Mouse (Mus musculus) forebrain, postnatal 0 days (tissue): ENCODE results near the gene Slc25a39. TPM values are rescaled to one million over a fixed set of nuclear protein-coding genes. Genes with fewer than 3 reads are reported as not detected.

ENCODE experiments used
- ATAC-seq: fragments of 200-750 bp; cut with Nextera tagmentation; 2 replicates; pipeline ENCODE4 v1.8.0; 2017; ENCODE audit warnings: mild to moderate bottlenecking, moderate library complexity
- DNase-seq: peaks from one replicate; pipeline ENCODE4 v3.0.0-alpha.2; 2015
- H3K27ac ChIP-seq: fragments of 300-500 bp; sonication (generic); 2 replicates; pipeline ENCODE4 v1.5.1; 2014; ENCODE audit warnings: low read depth, mild to moderate bottlenecking, antibody characterized with exemption, low read length, moderate library complexity, mixed read lengths
- H3K27me3 ChIP-seq: fragments of 300-500 bp; sonication (generic); 2 replicates; pipeline ENCODE4 v1.6.1; 2014; ENCODE audit warnings: mild to moderate bottlenecking, low read length, mixed read lengths; ENCODE audit not compliant: insufficient read depth
- H3K36me3 ChIP-seq: fragments of 300-500 bp; sonication (generic); 2 replicates; pipeline ENCODE4 v1.6.1; 2014; ENCODE audit warnings: mild to moderate bottlenecking, moderate library complexity; ENCODE audit not compliant: insufficient read depth
- H3K4me1 ChIP-seq: fragments of 300-500 bp; sonication (generic); 2 replicates; pipeline ENCODE4 v1.6.1; 2014; ENCODE audit warnings: antibody characterized with exemption; ENCODE audit not compliant: insufficient read depth
- H3K4me2 ChIP-seq: fragments of 300-500 bp; sonication (generic); 2 replicates; pipeline ENCODE4 v1.6.1; 2014; ENCODE audit warnings: low read depth, mild to moderate bottlenecking, moderate library complexity
- H3K4me3 ChIP-seq: fragments of 300-500 bp; sonication (generic); 2 replicates; pipeline ENCODE4 v1.5.1; 2014; ENCODE audit warnings: low read depth, low read length, mixed read lengths
- H3K9ac ChIP-seq: fragments of 300-500 bp; sonication (generic); 2 replicates; pipeline ENCODE4 v1.6.1; 2014; ENCODE audit warnings: mild to moderate bottlenecking
- H3K9me3 ChIP-seq: fragments of 300-500 bp; sonication (generic); 2 replicates; pipeline ENCODE4 v1.6.1; 2016; ENCODE audit warnings: low read length
- CTCF ChIP-seq: sonication (generic); IDR thresholded peaks from 2 replicates; pipeline ENCODE4 v1.5.1; 2016; ENCODE audit warnings: antibody characterized with exemption, control low read depth, low read depth
- WGBS: fragments of 180-500 bp; shearing (Covaris S2); extraction: QIAGEN DNeasy Blood & Tissue Kit; methylation state at CpG from one replicate; pipeline ENCODE4 v1.1.7; 2014; 5-methylcytosine and 5-hydroxymethylcytosine counted together
- polyA plus RNA-seq: library from polyadenylated mRNA; unstranded; fragments of >200 nt; fragmentation: Nextera tagmentation; extraction: Ambion mirVana; gene quantifications from 2 replicates; pipeline ENCODE4 v1.2.1, GENCODE M21; 2015
- total RNA-seq: library from RNA; depleted of rRNA; stranded (reverse); fragments of >200 nt; gene quantifications from 2 replicates; pipeline ENCODE4 v1.2.3, GENCODE M21; 2014

Gene Slc25a39
- total and polyA plus RNA-seq, 2 experiments from 2014 or later, result 114 to 129 TPM

GRCm38 (mm10) chr11:102446581-102447461 is 39.1 kb upstream of the Slc25a39 start:
- DNase-seq, result peak; percentile 78
- Histone ChIP-seq H3K4me3 (peak overlapping the region; percentile 98), H3K27me3 (no peaks in the 10 kb centered on the region), H3K9me3 (no peaks in the 10 kb centered on the region), H3K9ac (peak overlapping the region; percentile 100), H3K27ac (peak overlapping the region; percentile 99), H3K36me3 (peaks cover 19% of the 10 kb centered on the region), H3K4me1 (peaks cover 24% of the 10 kb centered on the region), H3K4me2 (peak overlapping the region; percentile 85)
- ATAC-seq, result peak; percentile 64
- WGBS, result 2% methylated on average over 42 of the region's 49 CpGs
- no peak; the same call in 1 of the 2 replicates for TF ChIP-seq CTCF

- peaks cover 24% of the 10 kb centered on the region for H3K4me1 ChIP-seq
- H3K9ac ChIP-seq, result peak overlapping the region; percentile 100
- DNase-seq, result peak; percentile 78
- no peak for TF ChIP-seq CTCF
- peak; percentile 2; the same call in 1 of the 2 replicates for ATAC-seq
- peak overlapping the region; percentile 85 for H3K4me2 ChIP-seq
- H3K27ac ChIP-seq, result peak overlapping the region; percentile 99
- no peaks in the 10 kb centered on the region for H3K27me3 ChIP-seq
- WGBS, result 2% methylated on average over 7 of the region's 7 CpGs
- H3K4me3 ChIP-seq, result peak overlapping the region; percentile 98
- H3K9me3 ChIP-seq, result no peaks in the 10 kb centered on the region
- H3K36me3 ChIP-seq, result peaks cover 22% of the 10 kb centered on the region
Observed at GRCm38 (mm10) chr11:102445891-102446361, 38.2 kb upstream of the Slc25a39 start.

- H3K27me3 ChIP-seq, result no peaks in the 10 kb centered on the region
- peak overlapping the region; percentile 85 for H3K4me2 ChIP-seq
- TF ChIP-seq CTCF, result no peak
- H3K36me3 ChIP-seq, result peaks cover 27% of the 10 kb centered on the region
- peak overlapping the region; percentile 100 for H3K9ac ChIP-seq
- H3K4me3 ChIP-seq, result peak overlapping the region; percentile 98
- peak overlapping the region; percentile 99 for H3K27ac ChIP-seq
- DNase-seq (peak; percentile 54), ATAC-seq (peak; percentile 21)
- H3K9me3 ChIP-seq, result no peaks in the 10 kb centered on the region
- 8% methylated on average over 10 of the region's 10 CpGs for WGBS
- peaks cover 24% of the 10 kb centered on the region for H3K4me1 ChIP-seq
Observed at GRCm38 (mm10) chr11:102445264-102445890, 37.6 kb upstream of the Slc25a39 start.

GRCm38 (mm10) chr11:102444781-102445180 is 37.0 kb upstream of the Slc25a39 start:
- Histone ChIP-seq H3K27ac (peak overlapping the region; percentile 99), H3K36me3 (peaks cover 33% of the 10 kb centered on the region), H3K4me2 (peak overlapping the region; percentile 85), H3K27me3 (no peaks in the 10 kb centered on the region), H3K4me1 (peaks cover 24% of the 10 kb centered on the region), H3K4me3 (peak overlapping the region; percentile 98), H3K9me3 (no peaks in the 10 kb centered on the region), H3K9ac (peak overlapping the region; percentile 100; the same call in 1 of the 2 replicates)
- 10% methylated on average over 6 of the region's 6 CpGs for WGBS
- ATAC-seq (no peak), DNase-seq (no peak)
- TF ChIP-seq CTCF, result no peak

- H3K27ac ChIP-seq, result no peak overlapping the region
- no peaks in the 10 kb centered on the region for H3K27me3 ChIP-seq
- no peak for TF ChIP-seq CTCF
- peaks cover 24% of the 10 kb centered on the region for H3K4me1 ChIP-seq
- no peak for DNase-seq
- no peak for ATAC-seq
- no peak overlapping the region for H3K4me3 ChIP-seq
- 56% methylated on average over 3 of the region's 3 CpGs for WGBS
- no peak overlapping the region for H3K4me2 ChIP-seq
- peaks cover 38% of the 10 kb centered on the region for H3K36me3 ChIP-seq
- no peak overlapping the region for H3K9ac ChIP-seq
- H3K9me3 ChIP-seq, result no peaks in the 10 kb centered on the region
Observed at GRCm38 (mm10) chr11:102444321-102444720, 36.6 kb upstream of the Slc25a39 start.

- no peak for ATAC-seq
- Histone ChIP-seq H3K4me1 (peaks cover 24% of the 10 kb centered on the region), H3K9me3 (no peaks in the 10 kb centered on the region), H3K27ac (no peak overlapping the region), H3K9ac (no peak overlapping the region), H3K4me2 (no peak overlapping the region), H3K27me3 (no peaks in the 10 kb centered on the region), H3K36me3 (peaks cover 43% of the 10 kb centered on the region), H3K4me3 (no peak overlapping the region)
- DNase-seq, result no peak
- no peak for TF ChIP-seq CTCF
- WGBS, result 69% methylated on average over 12 of the region's 12 CpGs
Observed at GRCm38 (mm10) chr11:102443740-102444139, 36.0 kb upstream of the Slc25a39 start.
